8 mouse cellular contexts compared by ENCODE assay signal in the genomic region with DNA sequence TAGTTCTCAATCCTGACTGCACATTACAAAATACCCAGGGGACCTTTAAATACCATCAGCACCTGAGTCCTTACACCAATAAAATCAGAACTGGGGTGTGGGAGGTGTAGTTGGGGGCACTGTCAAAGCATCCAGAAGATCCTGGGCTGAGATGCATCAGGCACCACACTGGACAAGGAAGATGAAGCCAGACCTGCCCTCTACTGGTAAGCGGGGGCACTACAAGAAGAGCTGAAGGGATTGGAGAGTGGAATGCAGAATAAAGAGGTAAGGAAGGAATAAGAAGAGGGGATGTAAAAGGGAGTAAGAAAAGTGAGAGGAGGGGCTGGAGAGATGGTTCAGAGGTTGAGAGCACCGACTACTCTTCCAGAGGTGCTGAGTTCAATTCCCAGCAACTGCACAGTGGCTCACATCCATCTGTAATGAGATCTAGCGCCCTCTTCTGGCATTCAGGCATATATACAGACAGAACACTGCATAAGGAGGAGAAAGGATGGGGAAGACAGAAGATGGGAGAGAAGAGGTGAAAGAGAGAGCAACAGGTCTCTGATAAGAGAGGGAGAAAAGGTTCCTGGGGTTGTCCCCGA.
DNase-seq lines count a peak whose midpoint lies in the region; ATAC-seq and TF ChIP-seq lines count a peak whose summit lies in the region.

No protein-coding gene starts in this region.

- no peaks in the 10 kb centered on the region for H3K9me3 ChIP-seq in kidney, postnatal 0 days (replicated peaks; ENCODE audit: low read length)

- DNase-seq in cerebellum, adult 11 months: peak; percentile 63
- DNase-seq in cerebellum, adult 9-11 months: no peak
- peak; percentile 56 for DNase-seq in urinary bladder, postnatal 14 days (ENCODE audit: low spot score)
- no peak for DNase-seq in urinary bladder, adult 2 months (ENCODE audit: low spot score)
- DNase-seq in embryo, embryonic 9.5 days (ENCODE audit: extremely low spot score): peak; percentile 67
- DNase-seq in kidney, postnatal 0 days (ENCODE audit: low spot score): peak; percentile 59
- DNase-seq in lung, postnatal 25 days (ENCODE audit: low spot score): peak; percentile 36
- DNase-seq in right cerebral cortex, postnatal 10 days (ENCODE audit: low spot score in 2 of 2): peak; percentile 67 to 80

- TF ChIP-seq CTCF in kidney, postnatal 0 days (IDR thresholded peaks at IDR 0.05; ENCODE audit: low read depth): peak; percentile 82

- no peaks in the 10 kb centered on the region for H3K36me3 ChIP-seq in kidney, postnatal 0 days (ENCODE audit: insufficient read depth, low read length)

- no peaks in the 10 kb centered on the region for H3K4me1 ChIP-seq in kidney, postnatal 0 days (replicated peaks; ENCODE audit: insufficient read depth, low read length)

- ATAC-seq in kidney, postnatal 0 days (replicated peaks; ENCODE audit: low FRiP score, low read depth): no peak

- H3K9ac ChIP-seq in kidney, postnatal 0 days (ENCODE audit: low read depth, low read length): no peak overlapping the region

- H3K4me2 ChIP-seq in kidney, postnatal 0 days (ENCODE audit: low read length): no peak overlapping the region

- H3K4me3 ChIP-seq in kidney, postnatal 0 days (replicated peaks; ENCODE audit: low read depth, low read length): no peak overlapping the region

- no peaks in the 10 kb centered on the region for H3K27me3 ChIP-seq in kidney, postnatal 0 days (ENCODE audit: insufficient read depth, low read length)

- H3K27ac ChIP-seq in kidney, postnatal 0 days: no peak overlapping the region

- 32% methylated on average over 4 of the region's 4 CpGs for WGBS in kidney, postnatal 0 days

Comparison
In these comparisons a context has a peak if more than half of its experiments do, and no peak if none do; other contexts are left out.
1. DNase-seq: peak in cerebellum, adult 11 months (single experiment), urinary bladder, postnatal 14 days (single experiment), embryo, embryonic 9.5 days (single experiment), kidney, postnatal 0 days (single experiment), lung, postnatal 25 days (single experiment) and right cerebral cortex, postnatal 10 days (2 of 2); none in cerebellum, adult 9-11 months (single experiment) and urinary bladder, adult 2 months (single experiment).